Mouse (Mus musculus) activated CD4-positive, CD25-positive, alpha-beta regulatory T cell, adult 4 months (primary cell): Measurements from ENCODE around the gene Ints14. TPM values are rescaled to one million over a fixed set of nuclear protein-coding genes. Genes with fewer than 3 reads are reported as not detected.

Source experiments
- ATAC-seq: one replicate; pipeline ENCODE4 v1.8.0; 2017
- polyA plus RNA-seq, 2 experiments: library from polyadenylated mRNA; unstranded; fragments of 100-300 nt; shearing (Covaris generic); gene quantifications; one replicate each; pipeline ENCODE4 v1.2.1; 2017

Gene Ints14
- 10 to 100 TPM; 33.5 to 43.9 TPM for polyA plus RNA-seq

GRCm38 (mm10) chr9:64960117-64960977 is at the start of gene Ints14:
Gene Ints14 (plus strand): TSS chr9:64960905.
- peak; percentile 96 for ATAC-seq

- ATAC-seq: no peak
Observed at GRCm38 (mm10) chr9:64913406-64913805, 47.3 kb upstream of the Ints14 start.

GRCm38 (mm10) chr9:64913973-64914372 is 46.7 kb upstream of the Ints14 start:
- ATAC-seq: no peak

- peak; percentile 43 for ATAC-seq
Observed at GRCm38 (mm10) chr9:64914629-64915028, 46.1 kb upstream of the Ints14 start.

GRCm38 (mm10) chr9:64918560-64918959 is 42.1 kb upstream of the Ints14 start:
- ATAC-seq: no peak

- ATAC-seq: no peak
Observed at GRCm38 (mm10) chr9:64925771-64926170, 34.9 kb upstream of the Ints14 start.

- ATAC-seq: no peak
Observed at GRCm38 (mm10) chr9:64926201-64926991, 34.3 kb upstream of the Ints14 start.

GRCm38 (mm10) chr9:64930256-64930655 is 30.4 kb upstream of the Ints14 start:
- ATAC-seq: no peak

GRCm38 (mm10) chr9:64931751-64932610 is 28.7 kb upstream of the Ints14 start:
- no peak for ATAC-seq

GRCm38 (mm10) chr9:64934015-64934754 is 26.5 kb upstream of the Ints14 start:
- ATAC-seq: no peak

- ATAC-seq: no peak
Observed at GRCm38 (mm10) chr9:64936508-64936907, 24.2 kb upstream of the Ints14 start.

GRCm38 (mm10) chr9:64937491-64937890 is 23.2 kb upstream of the Ints14 start:
- ATAC-seq: no peak

- no peak for ATAC-seq
Observed at GRCm38 (mm10) chr9:64938535-64938934, 22.2 kb upstream of the Ints14 start.

- ATAC-seq: no peak
Observed at GRCm38 (mm10) chr9:64939281-64939680, 21.4 kb upstream of the Ints14 start.

- no peak for ATAC-seq
Observed at GRCm38 (mm10) chr9:64939790-64940189, 20.9 kb upstream of the Ints14 start.

- no peak for ATAC-seq
Observed at GRCm38 (mm10) chr9:64940731-64941346, 19.9 kb upstream of the Ints14 start.

- no peak for ATAC-seq
Observed at GRCm38 (mm10) chr9:64941650-64942049, 19.1 kb upstream of the Ints14 start.

GRCm38 (mm10) chr9:64943997-64944396 is 16.7 kb upstream of the Ints14 start:
- no peak for ATAC-seq

GRCm38 (mm10) chr9:64947483-64948095 is 13.1 kb upstream of the Ints14 start:
- no peak for ATAC-seq

GRCm38 (mm10) chr9:64951161-64951657 is 9.5 kb upstream of the Ints14 start, which contains the start of gene Slc24a1:
Gene Slc24a1 (minus strand): TSS chr9:64951607.
- ATAC-seq: no peak

- ATAC-seq: no peak
Observed at GRCm38 (mm10) chr9:64952055-64952454, 8.7 kb upstream of the Ints14 start.
